Mouse (Mus musculus) heart, postnatal 0 days (tissue): ENCODE measurements around the gene Tymp. TPM values are rescaled to one million over a fixed set of nuclear protein-coding genes. Genes with fewer than 3 reads are reported as not detected.
A peak's percentile ranks its signal among the peaks of the same experiment; 100 is the strongest.

Source experiments
- ATAC-seq: fragments of 200-750 bp; cut with Nextera tagmentation; 2 replicates; pipeline ENCODE4 v1.8.0; 2017; ENCODE audit warnings: low read depth, moderate number of reproducible peaks, moderate library complexity; ENCODE audit not compliant: insufficient read depth
- DNase-seq: peaks from one replicate; pipeline ENCODE4 v3.0.0-alpha.2; 2016; ENCODE audit warnings: low spot score
- H3K27ac ChIP-seq: fragments of 300-500 bp; sonication (generic); 2 replicates; pipeline ENCODE4 v1.5.1; 2014; ENCODE audit warnings: low read depth, mild to moderate bottlenecking
- H3K27me3 ChIP-seq: fragments of 300-500 bp; sonication (generic); 2 replicates; pipeline ENCODE4 v1.6.1; 2014; ENCODE audit warnings: low read length, mixed read lengths; ENCODE audit not compliant: control insufficient read depth, insufficient read depth
- H3K36me3 ChIP-seq: fragments of 300-500 bp; sonication (generic); replicated peaks from 2 replicates; pipeline ENCODE4 v1.6.1; 2014; ENCODE audit warnings: low read length, mixed read lengths; ENCODE audit not compliant: control insufficient read depth, insufficient read depth
- H3K4me1 ChIP-seq: fragments of 300-500 bp; sonication (generic); 2 replicates; pipeline ENCODE4 v1.6.1; 2014; ENCODE audit warnings: antibody characterized with exemption; ENCODE audit not compliant: control insufficient read depth, insufficient read depth
- H3K4me2 ChIP-seq: fragments of 300-500 bp; sonication (generic); 2 replicates; pipeline ENCODE4 v1.6.1; 2014; ENCODE audit warnings: low read depth, mild to moderate bottlenecking, low read length, moderate library complexity
- H3K4me3 ChIP-seq: fragments of 300-500 bp; sonication (generic); 2 replicates; pipeline ENCODE4 v1.5.1; 2014; ENCODE audit warnings: low read depth, low read length
- H3K9ac ChIP-seq: fragments of 300-500 bp; sonication (generic); replicated peaks from 2 replicates; pipeline ENCODE4 v1.6.1; 2014; ENCODE audit warnings: low read depth, low read length, mixed read lengths
- H3K9me3 ChIP-seq: fragments of 300-500 bp; sonication (generic); replicated peaks from 2 replicates; pipeline ENCODE4 v1.6.1; 2016; ENCODE audit warnings: low read length; ENCODE audit not compliant: control insufficient read depth
- CTCF ChIP-seq: IDR thresholded peaks from 2 replicates; pipeline ENCODE4 v1.5.1; 2016; ENCODE audit warnings: antibody characterized with exemption, control low read depth, low read depth
- EP300 ChIP-seq: IDR thresholded peaks from 2 replicates; pipeline ENCODE4 v1.6.1; 2016; ENCODE audit warnings: antibody characterized with exemption, low read depth
- WGBS: fragments of 180-500 bp; shearing (Covaris S2); extraction: QIAGEN DNeasy Blood & Tissue Kit; methylation state at CpG from one replicate; pipeline ENCODE4 v1.1.7; 2014; 5-methylcytosine and 5-hydroxymethylcytosine counted together
- polyA plus RNA-seq: library from polyadenylated mRNA; unstranded; fragments of >200 nt; fragmentation: Nextera tagmentation; extraction: Ambion mirVana; gene quantifications from 2 replicates; pipeline ENCODE4 v1.2.1, GENCODE M21; 2015
- total RNA-seq: library from RNA; depleted of rRNA; stranded (reverse); fragments of >200 nt; gene quantifications from 2 replicates; pipeline ENCODE4 v1.2.3, GENCODE M21; 2014; ENCODE audit warnings: low replicate concordance

The Tymp gene
- total and polyA plus RNA-seq, 2 experiments from 2014 or later, result 1.3 to 1.6 TPM

GRCm38 (mm10) chr15:89377938-89378828 is 1.3 kb upstream of the Tymp start:
- TF ChIP-seq EP300 (no peak), CTCF (no peak)
- H3K4me1 ChIP-seq, result peaks cover 6% of the 10 kb centered on the region; the same call in 1 of the 2 replicates
- ATAC-seq (no peak), DNase-seq (no peak)
- no peak overlapping the region for H3K9ac ChIP-seq
- 14% methylated on average over 46 of the region's 46 CpGs for WGBS
- H3K9me3 ChIP-seq, result no peaks in the 10 kb centered on the region
- H3K4me2 ChIP-seq, result peak overlapping the region; percentile 71
- H3K4me3 ChIP-seq, result peak overlapping the region; percentile 44
- H3K27me3 ChIP-seq, result peaks cover 40% of the 10 kb centered on the region
- H3K36me3 ChIP-seq, result no peaks in the 10 kb centered on the region
- H3K27ac ChIP-seq, result no peak overlapping the region

DNA sequence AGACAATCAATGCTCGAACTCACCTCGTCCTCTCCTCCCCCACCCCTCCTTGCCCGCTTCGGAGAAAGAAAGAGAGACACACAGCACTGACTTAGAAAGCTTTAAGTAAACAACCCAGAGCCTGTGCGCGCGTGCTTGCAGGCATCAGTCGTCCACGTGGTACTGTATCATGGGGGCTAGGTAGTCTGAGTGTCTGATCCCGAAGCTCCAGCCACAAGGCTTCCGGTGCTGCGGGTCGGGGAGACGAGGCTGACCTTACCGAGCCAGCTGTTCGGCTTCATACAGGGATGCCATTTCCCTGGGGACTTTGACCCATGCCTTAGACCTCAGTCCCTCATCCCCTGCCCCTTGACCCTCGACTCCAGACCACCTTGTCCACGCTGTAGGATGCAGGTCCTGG is 523 bp upstream of the Tymp start:
- H3K27ac ChIP-seq, result no peak overlapping the region
- no peaks in the 10 kb centered on the region for H3K9me3 ChIP-seq
- ATAC-seq (no peak), DNase-seq (no peak)
- peaks cover 12% of the 10 kb centered on the region; the same call in 1 of the 2 replicates for H3K4me1 ChIP-seq
- H3K4me3 ChIP-seq, result no peak overlapping the region
- H3K36me3 ChIP-seq, result no peaks in the 10 kb centered on the region
- 12% methylated on average over 18 of the region's 18 CpGs for WGBS
- no peak for TF ChIP-seq CTCF
- no peak for TF ChIP-seq EP300
- no peak overlapping the region for H3K4me2 ChIP-seq
- no peak overlapping the region for H3K9ac ChIP-seq
- peaks cover 40% of the 10 kb centered on the region for H3K27me3 ChIP-seq

GRCm38 (mm10) chr15:89376040-89376439 is 799 bp downstream of the Tymp start:
- ATAC-seq, result no peak
- H3K27me3 ChIP-seq, result peaks cover 40% of the 10 kb centered on the region

DNA sequence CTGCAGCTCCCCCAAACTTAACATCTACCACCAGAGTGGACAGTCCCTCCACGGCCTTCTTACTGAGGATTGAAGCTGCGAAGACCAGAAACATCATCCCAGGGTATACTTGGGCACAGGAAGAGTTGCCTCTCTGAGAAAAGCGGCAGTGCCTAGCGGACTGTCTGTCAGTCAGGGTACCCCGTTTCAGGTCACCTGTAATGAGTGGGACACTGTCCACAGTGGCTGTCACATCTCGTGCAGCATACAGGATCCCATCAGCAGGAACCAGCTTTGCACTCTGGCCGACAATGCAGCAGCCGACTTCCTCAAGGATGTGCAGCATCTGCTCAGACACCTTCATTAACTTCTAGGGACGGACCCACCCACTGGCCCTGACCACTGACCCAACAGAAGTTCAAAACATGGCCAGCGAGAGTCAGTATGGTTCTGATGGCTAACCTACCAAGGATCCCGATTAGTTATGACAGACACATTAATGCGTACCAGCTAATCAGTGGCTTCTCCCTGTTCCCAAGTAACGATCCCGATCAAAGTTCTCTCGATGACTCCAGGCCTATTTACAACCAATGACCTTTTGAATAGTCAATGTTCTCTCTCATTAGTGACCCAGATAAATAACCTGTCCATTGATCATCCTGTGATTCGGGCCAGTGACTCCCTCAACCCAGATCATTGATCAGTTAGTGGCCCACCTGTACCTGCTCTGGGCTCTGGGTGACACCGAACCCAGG is 1.9 kb downstream of the Tymp start:
- 90% methylated on average over 17 of the region's 17 CpGs for WGBS
- no peak overlapping the region for H3K9ac ChIP-seq
- no peak overlapping the region for H3K27ac ChIP-seq
- ATAC-seq, result no peak
- H3K4me1 ChIP-seq, result peaks cover 12% of the 10 kb centered on the region; the same call in 1 of the 2 replicates
- no peak for DNase-seq
- H3K9me3 ChIP-seq, result no peaks in the 10 kb centered on the region
- no peak overlapping the region for H3K4me3 ChIP-seq
- no peak for TF ChIP-seq CTCF
- no peak for TF ChIP-seq EP300
- no peak overlapping the region for H3K4me2 ChIP-seq
- H3K27me3 ChIP-seq, result peaks cover 35% of the 10 kb centered on the region
- H3K36me3 ChIP-seq, result peaks cover 22% of the 10 kb centered on the region

More at GRCm38 (mm10) chr15:89376040-89376439, 799 bp downstream of the Tymp start:
- Histone ChIP-seq H3K9me3 (no peaks in the 10 kb centered on the region), H3K4me2 (no peak overlapping the region), H3K27ac (no peak overlapping the region), H3K36me3 (peaks cover 12% of the 10 kb centered on the region), H3K9ac (no peak overlapping the region), H3K4me3 (no peak overlapping the region), H3K4me1 (peaks cover 12% of the 10 kb centered on the region; the same call in 1 of the 2 replicates)
- DNase-seq, result no peak
- 66% methylated on average over 7 of the region's 7 CpGs for WGBS
- no peak for TF ChIP-seq EP300
- TF ChIP-seq CTCF, result no peak

DNA sequence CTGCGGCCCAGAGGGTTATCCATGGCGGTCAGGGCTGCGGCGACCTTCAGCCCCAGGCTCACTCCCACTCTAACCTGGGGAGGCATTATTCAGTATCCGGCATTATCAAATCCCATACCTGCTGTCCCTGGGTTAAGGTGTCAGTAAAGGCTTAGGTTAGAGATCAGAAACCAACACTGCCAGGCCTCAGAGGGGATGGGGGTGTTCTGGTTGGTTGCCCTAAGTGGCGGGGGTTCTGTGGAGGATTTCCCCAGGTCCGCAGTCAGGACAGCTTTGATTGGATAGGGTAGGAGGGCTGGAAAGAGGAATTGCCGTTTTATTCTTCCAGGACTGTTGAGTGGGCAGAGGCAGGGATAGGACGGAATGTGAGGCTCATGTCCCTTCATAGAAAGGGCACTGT is 2.5 kb downstream of the Tymp start:
- WGBS, result 43% methylated on average over 9 of the region's 9 CpGs

More for the DNA sequence above, 2.5 kb downstream of the Tymp start:
- H3K27me3 ChIP-seq, result peaks cover 32% of the 10 kb centered on the region
- ATAC-seq (no peak), DNase-seq (no peak)
- H3K36me3 ChIP-seq, result peaks cover 29% of the 10 kb centered on the region
- H3K27ac ChIP-seq, result peak overlapping the region; percentile 87
- no peak for TF ChIP-seq EP300
- no peaks in the 10 kb centered on the region for H3K9me3 ChIP-seq
- peak overlapping the region; percentile 57 for H3K9ac ChIP-seq
- peaks cover 12% of the 10 kb centered on the region; the same call in 1 of the 2 replicates for H3K4me1 ChIP-seq
- H3K4me2 ChIP-seq, result peak overlapping the region; percentile 79
- H3K4me3 ChIP-seq, result peak overlapping the region; percentile 60
